Mouse (Mus musculus): ENCODE measurements around the gene Hamp. TPM values are rescaled to one million over a fixed set of nuclear protein-coding genes. Genes with fewer than 3 reads are reported as not detected.
"Not testable (repeated sequence)": the region's sequence is repeated elsewhere in the genome, so short reads cannot be mapped to it uniquely, and the experiment has no call there.

Gene Hamp
- polyA plus RNA-seq, 1 experiment from 2014 or later, result not detected

DNA sequence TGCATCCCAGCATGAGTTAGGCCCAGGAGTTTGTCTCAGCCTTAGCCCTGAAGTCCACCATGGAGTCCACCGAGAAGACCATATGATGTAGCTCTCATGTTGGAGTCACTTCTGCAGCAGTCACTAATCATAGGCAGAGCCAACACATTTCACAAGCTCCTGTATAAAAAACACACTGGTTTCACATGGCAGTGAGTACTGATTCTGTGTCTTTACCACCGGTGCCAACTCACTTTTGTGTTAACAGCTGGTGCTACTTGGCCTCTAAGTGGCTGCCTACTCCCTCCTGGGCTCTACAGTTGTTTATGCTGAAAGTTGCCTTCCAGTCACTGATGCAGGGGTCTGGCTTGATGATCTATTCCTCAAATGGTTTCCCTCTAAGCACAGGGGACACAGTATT is 19.3 kb downstream of the Hamp start, which contains the start of gene Hamp2:
Hamp2 (minus strand) TSS at position 101 of the 400 bp plus-strand sequence.
- 70% methylated on average over 2 of the region's 2 CpGs for WGBS
- H3K27ac ChIP-seq (ENCODE audit: low read length); H3K36me3 ChIP-seq (ENCODE audit: insufficient read depth, low read length); DNase-seq (ENCODE audit: low spot score); H3K9me3 ChIP-seq (ENCODE audit: low read length); ATAC-seq; H3K27me3 ChIP-seq (replicated peaks; ENCODE audit: insufficient read depth, low read length); H3K4me2 ChIP-seq (replicated peaks; ENCODE audit: low read depth, low read length); H3K4me3 ChIP-seq (ENCODE audit: low read depth, low read length); H3K4me1 ChIP-seq (ENCODE audit: insufficient read depth, low read depth, low read length); H3K9ac ChIP-seq (replicated peaks; ENCODE audit: low read depth): not testable (repeated sequence)

DNA sequence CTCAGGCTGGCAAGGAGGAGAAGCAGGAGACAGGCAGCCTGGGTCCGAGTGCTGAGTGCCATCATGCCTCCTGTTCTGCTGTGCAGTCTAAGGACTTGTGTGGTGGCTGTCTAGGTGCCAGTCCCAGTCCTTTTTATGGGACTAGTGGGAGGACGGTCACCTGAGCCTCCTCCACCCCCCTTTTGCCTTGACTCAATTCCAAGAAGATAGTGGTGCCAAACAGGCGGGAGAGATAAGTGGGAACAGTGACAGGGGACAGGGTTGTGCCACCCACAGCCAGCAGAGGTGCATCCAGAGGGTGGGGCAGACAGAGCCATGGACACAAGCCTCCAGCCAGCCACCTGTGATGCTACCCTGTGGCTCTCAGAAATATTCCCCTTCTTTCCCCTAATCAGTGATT is 19.8 kb downstream of the Hamp start:
- H3K4me2 ChIP-seq (replicated peaks; ENCODE audit: low read depth, low read length), result no peak overlapping the region
- ATAC-seq (no peak), DNase-seq (ENCODE audit: low spot score) (no peak)
- TF ChIP-seq EP300 (IDR thresholded peaks at IDR 0.05), result no peak
- TF ChIP-seq CTCF (IDR thresholded peaks at IDR 0.05), result no peak
- H3K4me3 ChIP-seq (ENCODE audit: low read depth, low read length), result no peak overlapping the region
- H3K4me1 ChIP-seq (ENCODE audit: insufficient read depth, low read depth, low read length), result no peaks in the 10 kb centered on the region
- H3K9me3 ChIP-seq (ENCODE audit: low read length), result no peaks in the 10 kb centered on the region
- H3K36me3 ChIP-seq (ENCODE audit: insufficient read depth, low read length), result no peaks in the 10 kb centered on the region
- H3K27ac ChIP-seq (ENCODE audit: low read length), result no peak overlapping the region
- WGBS, result 37% methylated on average over 3 of the region's 3 CpGs
- H3K27me3 ChIP-seq (replicated peaks; ENCODE audit: insufficient read depth, low read length), result no peaks in the 10 kb centered on the region
- H3K9ac ChIP-seq (replicated peaks; ENCODE audit: low read depth), result no peak overlapping the region

DNA sequence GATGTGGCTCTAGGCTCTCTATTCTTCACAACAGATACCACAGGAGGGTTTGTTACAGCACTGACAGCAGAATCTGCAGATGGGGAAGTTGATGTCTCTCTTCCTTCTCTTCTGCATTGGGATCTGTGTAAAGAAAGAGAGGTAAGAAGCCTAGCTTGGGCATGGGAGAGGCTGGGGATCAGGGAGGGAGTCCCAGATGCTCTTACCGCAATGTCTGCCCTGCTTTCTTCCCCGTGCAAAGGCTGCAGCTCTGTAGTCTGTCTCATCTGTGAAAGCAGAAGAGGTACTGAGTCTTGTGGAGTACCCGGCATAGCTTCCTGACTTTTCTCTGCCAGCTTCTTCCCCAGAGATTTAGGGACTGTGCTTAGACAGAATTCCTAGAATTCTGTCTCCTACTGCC is 21.3 kb downstream of the Hamp start:
- H3K4me3 ChIP-seq (ENCODE audit: low read depth, low read length); ATAC-seq; H3K27ac ChIP-seq (ENCODE audit: low read length); H3K27me3 ChIP-seq (replicated peaks; ENCODE audit: insufficient read depth, low read length); DNase-seq (ENCODE audit: low spot score); H3K9ac ChIP-seq (replicated peaks; ENCODE audit: low read depth); H3K4me2 ChIP-seq (replicated peaks; ENCODE audit: low read depth, low read length); H3K36me3 ChIP-seq (ENCODE audit: insufficient read depth, low read length); H3K4me1 ChIP-seq (ENCODE audit: insufficient read depth, low read depth, low read length); H3K9me3 ChIP-seq (ENCODE audit: low read length): not testable (repeated sequence)
- 27% methylated on average over 3 of the region's 3 CpGs for WGBS

DNA sequence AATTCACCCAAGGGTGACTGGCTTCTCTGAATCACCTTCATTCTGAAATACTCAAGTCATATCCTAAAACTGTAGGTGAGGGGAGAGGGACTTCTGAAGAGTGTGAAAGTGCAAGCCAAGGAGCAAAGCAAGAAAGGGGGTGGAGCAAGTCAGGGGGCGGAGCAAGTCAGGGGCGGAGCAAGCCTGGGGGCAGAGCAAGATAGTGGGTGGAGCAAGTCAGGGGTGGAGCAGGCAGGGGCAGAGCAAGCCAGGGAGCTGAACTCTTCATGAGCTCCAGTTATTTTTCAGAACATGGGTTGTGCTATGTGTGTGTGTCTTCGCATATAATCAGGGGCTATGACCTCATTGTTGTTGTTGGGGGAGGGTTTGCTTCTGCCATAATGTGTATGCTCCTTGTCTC is 23.6 kb downstream of the Hamp start:
- Histone ChIP-seq H3K27ac (ENCODE audit: low read length) (no peak overlapping the region), H3K36me3 (ENCODE audit: insufficient read depth, low read length) (no peaks in the 10 kb centered on the region), H3K4me3 (ENCODE audit: low read depth, low read length) (no peak overlapping the region), H3K4me2 (replicated peaks; ENCODE audit: low read depth, low read length) (no peak overlapping the region), H3K4me1 (ENCODE audit: insufficient read depth, low read depth, low read length) (0 out of 2 replicates have a peak, but pooled peaks cover 3% of the 10 kb centered on the region), H3K27me3 (replicated peaks; ENCODE audit: insufficient read depth, low read length) (no peaks in the 10 kb centered on the region), H3K9me3 (ENCODE audit: low read length) (no peaks in the 10 kb centered on the region), H3K9ac (replicated peaks; ENCODE audit: low read depth) (no peak overlapping the region)
- no peak; the same call in 1 of the 2 replicates for ATAC-seq
- TF ChIP-seq EP300 (IDR thresholded peaks at IDR 0.05), result no peak
- TF ChIP-seq CTCF (IDR thresholded peaks at IDR 0.05), result no peak
- WGBS, result 64% methylated on average over 3 of the region's 3 CpGs
- DNase-seq (ENCODE audit: low spot score), result peak; percentile 7

DNA sequence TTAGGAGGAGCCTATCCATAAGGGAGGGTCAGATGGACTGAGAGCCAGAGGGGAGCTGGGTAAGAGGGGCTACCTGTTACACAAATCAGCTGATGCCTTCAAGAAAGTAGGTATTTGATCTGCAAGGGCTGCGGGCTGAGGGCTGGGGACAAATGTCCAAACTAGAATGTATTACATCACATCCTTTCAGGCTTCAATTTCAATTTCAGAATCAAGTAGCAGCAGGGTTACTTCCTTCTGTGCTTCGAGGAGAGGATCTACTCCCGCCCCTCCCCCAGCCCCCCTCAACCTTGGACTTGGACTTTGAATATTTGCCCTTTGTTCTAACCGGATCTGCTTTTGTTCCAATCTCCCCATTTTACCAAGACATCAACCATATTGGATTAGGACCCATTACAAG is 26.6 kb downstream of the Hamp start:
- WGBS, result 33% methylated on average over 4 of the region's 4 CpGs
- H3K27ac ChIP-seq (ENCODE audit: low read length), result no peak overlapping the region
- H3K4me3 ChIP-seq (ENCODE audit: low read depth, low read length), result no peak overlapping the region
- no peaks in the 10 kb centered on the region for H3K9me3 ChIP-seq (ENCODE audit: low read length)
- ATAC-seq (no peak), DNase-seq (ENCODE audit: low spot score) (no peak)
- no peaks in the 10 kb centered on the region for H3K27me3 ChIP-seq (replicated peaks; ENCODE audit: insufficient read depth, low read length)
- H3K4me1 ChIP-seq (ENCODE audit: insufficient read depth, low read depth, low read length), result 0 out of 2 replicates have a peak, but pooled peaks cover 3% of the 10 kb centered on the region
- no peak overlapping the region for H3K9ac ChIP-seq (replicated peaks; ENCODE audit: low read depth)
- H3K4me2 ChIP-seq (replicated peaks; ENCODE audit: low read depth, low read length), result no peak overlapping the region
- TF ChIP-seq EP300 (IDR thresholded peaks at IDR 0.05) (no peak), CTCF (IDR thresholded peaks at IDR 0.05) (no peak)
- H3K36me3 ChIP-seq (ENCODE audit: insufficient read depth, low read length), result no peaks in the 10 kb centered on the region

DNA sequence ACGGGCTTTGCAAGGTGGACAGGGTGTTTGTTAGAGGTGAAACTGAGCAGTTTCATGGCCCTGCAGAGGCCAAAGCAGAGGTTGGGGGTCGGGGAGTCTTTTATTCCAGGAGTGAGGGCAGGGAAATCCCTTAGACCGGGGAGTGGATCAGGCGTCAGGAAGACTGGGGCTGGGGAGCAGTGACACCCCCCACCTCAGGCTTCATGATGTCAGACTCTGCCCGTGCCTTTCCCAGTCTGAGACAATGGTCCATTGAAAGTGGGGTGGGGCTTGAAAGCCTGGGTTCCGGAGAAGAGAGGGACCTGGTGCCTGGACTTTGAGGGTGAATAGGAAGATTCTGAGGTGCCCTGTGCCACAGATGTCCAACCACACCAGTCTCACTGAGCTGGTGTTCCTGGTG is 27.1 kb downstream of the Hamp start:
- no peak for TF ChIP-seq CTCF (IDR thresholded peaks at IDR 0.05)
- no peak for TF ChIP-seq EP300 (IDR thresholded peaks at IDR 0.05)

DNA sequence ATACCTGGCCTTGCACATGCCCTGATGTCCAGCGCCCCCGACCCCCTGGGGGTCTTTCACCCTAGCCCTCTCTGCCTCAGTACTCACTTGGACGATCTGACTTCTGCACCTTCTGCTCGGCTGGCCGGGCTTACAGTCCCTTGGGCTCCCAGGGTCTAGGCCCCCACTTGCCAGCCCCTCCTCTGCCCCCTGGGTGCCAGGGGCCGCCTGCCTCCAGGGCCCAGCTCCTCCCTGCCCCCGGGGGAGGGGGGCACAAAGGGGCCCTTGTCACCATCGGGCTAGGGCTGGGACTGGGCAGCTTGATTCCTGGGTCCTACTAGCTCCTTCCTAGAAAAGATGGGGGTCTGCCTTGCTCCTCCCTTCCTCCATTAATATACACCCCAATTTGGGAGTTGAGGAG is 29.1 kb downstream of the Hamp start, which contains the start of gene Mag:
Mag (minus strand) TSS at position 142 of the 400 bp plus-strand sequence.
- WGBS, result 72% methylated on average over 8 of the region's 8 CpGs
- Histone ChIP-seq H3K4me2 (replicated peaks; ENCODE audit: low read depth, low read length) (no peak within 1 kb of the TSS), H3K27me3 (replicated peaks; ENCODE audit: insufficient read depth, low read length) (no peaks in the 10 kb centered on the region), H3K4me1 (ENCODE audit: insufficient read depth, low read depth, low read length) (0 out of 2 replicates have a peak, but pooled peaks cover 3% of the 10 kb centered on the region), H3K27ac (ENCODE audit: low read length) (no peak within 1 kb of the TSS), H3K36me3 (ENCODE audit: insufficient read depth, low read length) (no peaks in the 10 kb centered on the region), H3K9ac (replicated peaks; ENCODE audit: low read depth) (no peak within 1 kb of the TSS), H3K9me3 (ENCODE audit: low read length) (no peaks in the 10 kb centered on the region), H3K4me3 (ENCODE audit: low read depth, low read length) (no peak within 1 kb of the TSS)
- no peak for DNase-seq (ENCODE audit: low spot score)
- TF ChIP-seq EP300 (IDR thresholded peaks at IDR 0.05), result no peak
- no peak for TF ChIP-seq CTCF (IDR thresholded peaks at IDR 0.05)
- no peak for ATAC-seq

More for the DNA sequence above, 27.1 kb downstream of the Hamp start:
- Histone ChIP-seq H3K4me3 (ENCODE audit: low read depth, low read length) (no peak overlapping the region), H3K9me3 (ENCODE audit: low read length) (no peaks in the 10 kb centered on the region), H3K27ac (ENCODE audit: low read length) (no peak overlapping the region), H3K4me2 (replicated peaks; ENCODE audit: low read depth, low read length) (no peak overlapping the region; the same call in 1 of the 2 replicates), H3K9ac (replicated peaks; ENCODE audit: low read depth) (no peak overlapping the region), H3K36me3 (ENCODE audit: insufficient read depth, low read length) (no peaks in the 10 kb centered on the region), H3K4me1 (ENCODE audit: insufficient read depth, low read depth, low read length) (0 out of 2 replicates have a peak, but pooled peaks cover 3% of the 10 kb centered on the region), H3K27me3 (replicated peaks; ENCODE audit: insufficient read depth, low read length) (no peaks in the 10 kb centered on the region)
- DNase-seq (ENCODE audit: low spot score), result peak; percentile 5
- no peak for ATAC-seq
- WGBS, result 20% methylated on average over 6 of the region's 6 CpGs
